Mouse (Mus musculus) CD4-positive naive resting alpha-beta T cell, adult 76 days (primary cell): ENCODE measurements around the gene Gria1. TPM values are rescaled to one million over a fixed set of nuclear protein-coding genes. Genes with fewer than 3 reads are reported as not detected.

Experiments used
- total RNA-seq: library from RNA; stranded (reverse); gene quantifications from one replicate; pipeline ENCODE4 v1.2.4, GENCODE M21; 2023

Gria1 gene
- total RNA-seq: not detected

DNA sequence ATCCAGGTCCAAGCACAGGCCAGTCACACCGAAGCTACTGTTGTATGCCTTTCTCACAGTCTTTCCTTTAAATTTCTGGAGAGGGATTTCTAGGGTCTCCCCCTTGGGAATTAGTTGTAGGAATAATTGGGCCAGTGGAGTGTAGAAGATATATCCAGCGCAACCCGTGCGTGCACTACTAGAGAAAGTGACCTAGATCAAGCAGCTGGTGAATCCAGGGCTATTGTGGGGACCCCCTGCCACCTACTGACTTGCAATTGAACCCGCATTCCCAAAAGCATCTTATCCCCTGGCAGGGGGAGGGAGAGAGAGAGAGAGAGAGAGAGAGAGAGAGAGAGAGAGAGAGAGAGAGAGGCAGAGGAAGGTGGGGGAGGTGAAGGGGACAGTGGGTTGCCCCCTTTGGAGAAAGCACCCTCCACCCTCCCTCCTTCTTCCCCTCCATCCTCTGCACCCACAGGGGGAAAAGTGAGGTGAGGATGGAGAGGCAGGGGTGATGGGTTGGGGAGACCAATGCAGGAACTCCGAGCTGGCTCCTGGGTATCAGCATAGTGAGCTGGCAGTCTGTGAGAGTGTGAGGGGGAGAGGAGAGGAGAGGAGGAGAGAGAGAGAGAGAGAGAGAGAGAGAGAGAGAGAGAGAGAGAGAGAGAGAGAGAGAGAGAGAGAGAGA, at the start of gene Gria1:
Gria1 (plus strand) TSS at position 364 of the 667 bp plus-strand sequence.

